Mouse (Mus musculus) adrenal gland (tissue): ENCODE results near the gene Nhp2.

Experiments used
- intact Hi-C: fragments of 180-260 bp; cut with DNase I; formaldehyde crosslinking; loops from one replicate; pipeline ENCODE4 v1.15.1; 2025
- long read RNA-seq, 2 experiments: library from polyadenylated mRNA; unstranded; transcript quantifications; one replicate each; pipeline ENCODE4 v2.0.0; 2020; ENCODE audit warnings: borderline replicate concordance in 1 of 2; ENCODE audit not compliant: insufficient replicate concordance in 1 of 2

The Nhp2 gene
- long read RNA-seq, experiment 1, transcript Nhp2-201 (3 exons, 825 nt): minor isoform, 6 of 115 reads
- long read RNA-seq, experiment 1, transcript Nhp2-202 (4 exons, 1,042 nt): major isoform, 107 of 115 reads
- long read RNA-seq, experiment 1, partial matches to known transcripts: 1 of 115 reads
- long read RNA-seq, experiment 1, other reads (novel, unspliced or antisense): 1 of 115 reads
- long read RNA-seq, experiment 2, transcript Nhp2-202 (4 exons, 1,042 nt): major isoform, 118 of 123 reads
- long read RNA-seq, experiment 2, partial matches to known transcripts: 1 of 123 reads
- long read RNA-seq, experiment 2, other reads (novel, unspliced or antisense): 0 of 123 reads

GRCm38 (mm10) chr11:51619409-51620060 lies at the start of gene Nhp2:
Gene Nhp2, plus strand, starts transcription at chr11:51619735.
- intact Hi-C loops: loop anchor here (2.0 kb wide), 1 partner anchor 31 kb away; the partner anchor contains the start of genes D930048N14Rik and N4bp3

GRCm38 (mm10) chr11:51576454-51576853 lies 43.1 kb upstream of the Nhp2 start:
- intact Hi-C loops: no loop called here

GRCm38 (mm10) chr11:51577587-51577986 lies 41.9 kb upstream of the Nhp2 start:
- intact Hi-C loops: no loop called here

GRCm38 (mm10) chr11:51579024-51579423 lies 40.5 kb upstream of the Nhp2 start:
- intact Hi-C loops: no loop called here

GRCm38 (mm10) chr11:51582713-51583112 lies 36.8 kb upstream of the Nhp2 start:
- intact Hi-C loops: loop anchor here (5.0 kb wide), 1 partner anchor 40 kb away; no protein-coding TSS in a partner anchor

GRCm38 (mm10) chr11:51584057-51584430 lies 35.5 kb upstream of the Nhp2 start:
- intact Hi-C loops: loop anchor here (5.0 kb wide), 1 partner anchor 42 kb away; no protein-coding TSS in a partner anchor

- intact Hi-C loops: loop anchor here (5.0 kb wide), 1 partner anchor 42 kb away; no protein-coding TSS in a partner anchor
Observed at GRCm38 (mm10) chr11:51584431-51585248, 34.9 kb upstream of the Nhp2 start, which contains the start of gene Phykpl. Gene Phykpl, plus strand, starts transcription at chr11:51584757.

GRCm38 (mm10) chr11:51585608-51586252 lies 33.8 kb upstream of the Nhp2 start:
- intact Hi-C loops: no loop called here

- intact Hi-C loops: no loop called here
Observed at GRCm38 (mm10) chr11:51586411-51586810, 33.1 kb upstream of the Nhp2 start.

GRCm38 (mm10) chr11:51587059-51587458 lies 32.5 kb upstream of the Nhp2 start:
- intact Hi-C loops: no loop called here

- intact Hi-C loops: no loop called here
Observed at GRCm38 (mm10) chr11:51588833-51589232, 30.7 kb upstream of the Nhp2 start.

GRCm38 (mm10) chr11:51590002-51590401 lies 29.5 kb upstream of the Nhp2 start:
- intact Hi-C loops: no loop called here

GRCm38 (mm10) chr11:51591168-51591567 lies 28.4 kb upstream of the Nhp2 start:
- intact Hi-C loops: no loop called here

- intact Hi-C loops: no loop called here
Observed at GRCm38 (mm10) chr11:51591915-51592314, 27.6 kb upstream of the Nhp2 start.

- intact Hi-C loops: no loop called here
Observed at GRCm38 (mm10) chr11:51593368-51593767, 26.2 kb upstream of the Nhp2 start.

- intact Hi-C loops: no loop called here
Observed at GRCm38 (mm10) chr11:51593849-51594248, 25.7 kb upstream of the Nhp2 start.

GRCm38 (mm10) chr11:51594715-51595350 lies 24.7 kb upstream of the Nhp2 start:
- intact Hi-C loops: no loop called here

- intact Hi-C loops: no loop called here
Observed at GRCm38 (mm10) chr11:51595459-51596083, 24.0 kb upstream of the Nhp2 start.

GRCm38 (mm10) chr11:51597553-51597952 lies 22.0 kb upstream of the Nhp2 start:
- intact Hi-C loops: no loop called here

- intact Hi-C loops: no loop called here
Observed at GRCm38 (mm10) chr11:51602253-51602652, 17.3 kb upstream of the Nhp2 start.
